Mouse (Mus musculus): ENCODE results near the gene Stx8.

DNA sequence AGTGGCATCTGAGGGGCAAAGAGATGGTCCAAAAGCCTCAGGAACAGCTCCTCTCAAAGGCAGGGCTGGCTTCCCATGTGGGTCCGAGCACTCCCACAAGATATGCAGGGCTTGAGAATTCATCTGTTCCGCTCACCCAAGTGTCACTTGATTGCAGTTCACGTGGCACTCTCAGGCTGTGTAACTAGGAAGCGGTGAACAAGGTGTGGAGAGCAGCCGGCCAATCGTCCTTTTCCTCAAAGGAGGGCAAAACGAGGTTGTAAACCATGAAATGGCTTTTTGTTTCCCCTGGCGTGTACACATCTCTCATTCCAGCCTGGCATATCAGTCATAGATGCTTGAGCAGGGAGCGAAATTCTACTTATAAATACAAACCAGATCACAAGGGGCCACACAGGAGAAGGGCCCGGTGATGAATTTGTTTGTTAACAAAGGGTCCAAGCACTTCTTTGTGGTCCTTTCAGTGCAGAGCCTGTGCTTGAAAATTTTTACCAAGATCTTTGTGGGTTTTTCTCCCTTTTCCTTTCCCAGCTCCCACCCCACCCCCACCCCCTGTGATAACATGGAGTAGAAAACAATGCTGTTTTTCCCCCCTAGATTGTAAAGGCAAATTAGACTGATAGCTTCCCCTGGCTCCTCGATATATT is 147.6 kb downstream of the Stx8 start:
- no peak for TF ChIP-seq CTCF (IDR thresholded peaks at IDR 0.05; ENCODE audit: control insufficient read depth, insufficient read depth, low read length)
- no peak for TF ChIP-seq POLR2A (IDR thresholded peaks at IDR 0.05; ENCODE audit: borderline replicate concordance, control insufficient read depth, low read depth, low read length)

Data from bone marrow, adult 2 months (tissue).